Mouse (Mus musculus) neural tube, embryonic 11.5 days (tissue): ENCODE measurements around the gene Dcun1d1. TPM values are rescaled to one million over a fixed set of nuclear protein-coding genes. Genes with fewer than 3 reads are reported as not detected.

Experiments used
- ATAC-seq: fragments of 200-750 bp; cut with Nextera tagmentation; 2 replicates; pipeline ENCODE4 v1.8.0; 2017; ENCODE audit warnings: moderate number of reproducible peaks, mild to moderate bottlenecking, moderate TSS enrichment, moderate library complexity; ENCODE audit not compliant: insufficient read depth, low FRiP score, low TSS enrichment
- DNase-seq: peaks from one replicate; pipeline ENCODE4 v3.0.0-alpha.2; 2015; ENCODE audit warnings: low spot score
- H3K27ac ChIP-seq: fragments of 300-500 bp; sonication (generic); 2 replicates; pipeline ENCODE4 v1.5.1; 2014; ENCODE audit warnings: low read depth, mild to moderate bottlenecking, low read length
- H3K27me3 ChIP-seq: fragments of 300-500 bp; sonication (generic); 2 replicates; pipeline ENCODE4 v1.6.1; 2014; ENCODE audit warnings: mild to moderate bottlenecking, low read length, mixed read lengths; ENCODE audit not compliant: control insufficient read depth, insufficient read depth
- H3K36me3 ChIP-seq: fragments of 300-500 bp; sonication (generic); 2 replicates; pipeline ENCODE4 v1.6.1; 2014; ENCODE audit warnings: mild to moderate bottlenecking, low read length, moderate library complexity, mixed read lengths; ENCODE audit not compliant: control insufficient read depth, insufficient read depth
- H3K4me1 ChIP-seq: fragments of 300-500 bp; sonication (generic); 2 replicates; pipeline ENCODE4 v1.6.1; 2014; ENCODE audit warnings: low read length, mixed read lengths; ENCODE audit not compliant: control insufficient read depth, insufficient read depth
- H3K4me2 ChIP-seq: fragments of 300-500 bp; sonication (generic); 2 replicates; pipeline ENCODE4 v1.6.1; 2014; ENCODE audit warnings: low read depth, mild to moderate bottlenecking, moderate library complexity
- H3K4me3 ChIP-seq: fragments of 300-500 bp; sonication (generic); 2 replicates; pipeline ENCODE4 v1.5.1; 2014; ENCODE audit warnings: low read depth, low read length
- H3K9ac ChIP-seq: fragments of 300-500 bp; sonication (generic); 2 replicates; pipeline ENCODE4 v1.6.1; 2014; ENCODE audit warnings: mild to moderate bottlenecking, low read length
- H3K9me3 ChIP-seq: fragments of 300-500 bp; sonication (generic); 2 replicates; pipeline ENCODE4 v1.6.1; 2016; ENCODE audit warnings: low read length; ENCODE audit not compliant: control insufficient read depth
- WGBS: fragments of 180-500 bp; shearing (Covaris S2); extraction: QIAGEN DNeasy Blood & Tissue Kit; methylation state at CpG from one replicate; pipeline ENCODE4 v1.1.7; 2014; 5-methylcytosine and 5-hydroxymethylcytosine counted together
- polyA plus RNA-seq: library from polyadenylated mRNA; unstranded; fragments of >200 nt; fragmentation: Nextera tagmentation; extraction: Ambion mirVana; gene quantifications from 2 replicates; pipeline ENCODE4 v1.2.1, GENCODE M21; 2014

Dcun1d1 gene
- polyA plus RNA-seq, 1 experiment from 2014 or later, result 92.3 TPM

DNA sequence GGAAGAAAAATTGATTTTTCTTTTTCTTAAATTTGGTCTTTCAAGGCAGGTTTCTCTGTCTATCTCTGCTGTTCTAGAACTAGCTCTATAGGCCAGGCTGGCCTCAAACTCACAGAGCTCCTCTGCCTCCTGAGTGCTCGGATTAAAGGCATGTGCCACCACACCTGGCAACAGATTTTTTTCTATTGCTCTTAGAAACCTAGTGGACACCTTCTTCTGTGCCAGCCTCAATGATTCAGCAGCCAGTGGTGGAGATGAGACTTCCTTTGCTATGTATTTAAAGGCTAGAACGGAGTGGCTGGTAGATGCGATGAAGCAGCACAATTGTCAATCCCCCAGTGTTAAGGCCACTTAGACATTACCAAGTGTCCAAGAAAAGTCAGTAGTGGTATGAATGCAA is 13.2 kb downstream of the Dcun1d1 start:
- Histone ChIP-seq H3K4me2 (no peak overlapping the region), H3K27ac (no peak overlapping the region), H3K9me3 (no peaks in the 10 kb centered on the region), H3K9ac (no peak overlapping the region), H3K4me3 (no peak overlapping the region), H3K36me3 (no peaks in the 10 kb centered on the region), H3K27me3 (no peaks in the 10 kb centered on the region), H3K4me1 (no peaks in the 10 kb centered on the region)
- 75% methylated on average over 3 of the region's 3 CpGs for WGBS
- ATAC-seq, result no peak
- DNase-seq, result no peak

- WGBS, result 48% methylated on average over 7 of the region's 7 CpGs
- Histone ChIP-seq H3K9ac (no peak overlapping the region), H3K27me3 (no peaks in the 10 kb centered on the region), H3K9me3 (no peaks in the 10 kb centered on the region), H3K36me3 (no peaks in the 10 kb centered on the region), H3K27ac (no peak overlapping the region), H3K4me1 (no peaks in the 10 kb centered on the region), H3K4me2 (no peak overlapping the region), H3K4me3 (no peak overlapping the region)
- DNase-seq, result no peak
- ATAC-seq, result no peak
Measured at GRCm38 (mm10) chr3:35923495-35923894, 13.8 kb downstream of the Dcun1d1 start.

DNA sequence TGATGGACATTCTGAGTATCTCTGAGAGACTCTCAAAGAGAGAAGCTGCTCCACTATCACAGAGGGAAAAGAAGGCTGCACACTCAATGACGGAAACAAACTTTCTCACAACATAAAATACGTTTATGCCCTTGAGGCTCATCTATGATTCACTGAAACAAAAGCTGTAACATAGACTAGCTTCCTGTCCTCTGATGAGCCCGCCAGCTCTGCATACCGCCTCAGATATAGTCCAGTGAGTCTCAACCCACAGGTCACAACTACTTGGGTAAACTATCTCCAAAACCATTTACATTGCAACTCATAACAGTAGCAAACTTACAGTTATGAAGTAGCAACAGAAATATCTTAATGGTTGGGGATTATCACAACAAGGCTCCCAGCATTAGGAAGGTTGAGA is 14.7 kb downstream of the Dcun1d1 start:
- Histone ChIP-seq H3K36me3 (no peaks in the 10 kb centered on the region; the same call in 1 of the 2 replicates), H3K27ac (no peak overlapping the region), H3K4me1 (no peaks in the 10 kb centered on the region), H3K4me2 (no peak overlapping the region), H3K9ac (no peak overlapping the region), H3K27me3 (no peaks in the 10 kb centered on the region), H3K9me3 (no peaks in the 10 kb centered on the region), H3K4me3 (no peak overlapping the region)
- 87% methylated on average over 4 of the region's 4 CpGs for WGBS
- DNase-seq, result no peak
- no peak for ATAC-seq

GRCm38 (mm10) chr3:35918229-35918628 is 19.0 kb downstream of the Dcun1d1 start:
- 83% methylated on average over 3 of the region's 3 CpGs for WGBS
- H3K27me3 ChIP-seq, result no peaks in the 10 kb centered on the region
- ATAC-seq (no peak), DNase-seq (no peak)
- H3K4me1 ChIP-seq, result no peaks in the 10 kb centered on the region
- H3K4me3 ChIP-seq, result no peak overlapping the region
- H3K36me3 ChIP-seq, result no peaks in the 10 kb centered on the region; the same call in 1 of the 2 replicates
- H3K9ac ChIP-seq, result no peak overlapping the region
- no peak overlapping the region for H3K27ac ChIP-seq
- H3K4me2 ChIP-seq, result no peak overlapping the region
- no peaks in the 10 kb centered on the region for H3K9me3 ChIP-seq

GRCm38 (mm10) chr3:35908982-35909680 is 28.1 kb downstream of the Dcun1d1 start:
- H3K4me1 ChIP-seq, result no peaks in the 10 kb centered on the region
- ATAC-seq, result no peak
- H3K4me2 ChIP-seq, result no peak overlapping the region
- H3K27ac ChIP-seq, result no peak overlapping the region
- no peaks in the 10 kb centered on the region for H3K36me3 ChIP-seq
- 89% methylated on average over 7 of the region's 7 CpGs for WGBS
- no peaks in the 10 kb centered on the region for H3K27me3 ChIP-seq
- no peaks in the 10 kb centered on the region for H3K9me3 ChIP-seq
- H3K4me3 ChIP-seq, result no peak overlapping the region
- no peak for DNase-seq
- H3K9ac ChIP-seq, result no peak overlapping the region

DNA sequence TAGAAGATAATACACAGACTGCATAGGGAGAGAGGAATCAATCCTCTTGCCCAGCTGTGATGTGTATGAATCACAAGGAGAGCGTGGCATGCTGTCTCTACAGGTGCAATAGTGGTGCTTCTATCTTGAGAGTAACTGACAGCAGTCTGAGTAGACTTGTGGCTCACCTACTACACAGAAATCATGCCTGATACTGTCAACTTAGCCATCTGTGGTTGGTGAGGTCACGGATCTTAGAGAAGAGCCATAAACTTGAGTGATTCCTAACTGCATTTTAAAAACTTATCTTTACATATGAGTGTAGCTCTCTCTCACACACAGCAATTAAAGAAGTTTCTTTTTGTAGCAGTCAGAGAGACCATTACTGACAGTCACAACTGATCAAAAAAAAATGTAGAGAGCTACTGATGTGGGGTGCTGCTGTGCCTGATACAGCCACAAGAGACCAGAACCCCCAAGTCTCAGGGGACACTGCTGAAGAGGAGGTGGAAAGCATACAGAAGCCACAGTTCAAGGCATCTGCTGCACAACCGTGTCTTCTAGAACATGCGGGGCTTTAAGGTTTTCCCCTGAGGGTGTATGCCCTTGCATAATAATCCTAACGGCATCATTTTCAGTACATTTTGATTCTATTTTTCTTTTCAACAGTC is 36.6 kb downstream of the Dcun1d1 start:
- Histone ChIP-seq H3K4me3 (no peak overlapping the region), H3K4me1 (no peaks in the 10 kb centered on the region), H3K27ac (no peak overlapping the region), H3K4me2 (no peak overlapping the region), H3K27me3 (no peaks in the 10 kb centered on the region), H3K36me3 (peaks cover 2% of the 10 kb centered on the region; the same call in 1 of the 2 replicates), H3K9ac (no peak overlapping the region), H3K9me3 (no peaks in the 10 kb centered on the region)
- 94% methylated on average over 5 of the region's 5 CpGs for WGBS
- DNase-seq (no peak), ATAC-seq (no peak)

DNA sequence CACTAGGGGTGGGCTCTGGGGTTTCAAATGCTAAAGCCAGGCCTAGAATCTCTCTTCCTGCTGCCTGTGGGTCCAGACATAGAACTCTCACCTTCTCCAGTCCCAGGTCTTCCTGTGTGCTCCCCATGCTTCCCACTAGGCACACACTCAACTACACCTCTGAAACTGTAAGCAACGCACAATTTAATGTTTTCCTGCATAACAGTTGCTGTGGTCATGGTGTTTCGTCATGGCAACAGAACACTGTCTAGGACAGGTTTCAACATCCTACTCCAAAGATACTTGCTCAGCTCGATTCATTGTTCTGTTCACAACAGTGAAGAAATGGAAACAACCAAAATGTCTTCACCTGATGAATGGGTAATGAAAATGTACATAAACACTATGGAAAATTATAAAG is 38.1 kb downstream of the Dcun1d1 start:
- H3K36me3 ChIP-seq, result peaks cover 2% of the 10 kb centered on the region; the same call in 1 of the 2 replicates
- no peaks in the 10 kb centered on the region for H3K27me3 ChIP-seq
- DNase-seq, result no peak
- H3K27ac ChIP-seq, result no peak overlapping the region
- H3K9ac ChIP-seq, result no peak overlapping the region
- H3K4me1 ChIP-seq, result no peaks in the 10 kb centered on the region
- H3K4me2 ChIP-seq, result no peak overlapping the region
- H3K9me3 ChIP-seq, result no peaks in the 10 kb centered on the region
- WGBS, result 97% methylated on average over 3 of the region's 3 CpGs
- no peak for ATAC-seq
- no peak overlapping the region for H3K4me3 ChIP-seq

DNA sequence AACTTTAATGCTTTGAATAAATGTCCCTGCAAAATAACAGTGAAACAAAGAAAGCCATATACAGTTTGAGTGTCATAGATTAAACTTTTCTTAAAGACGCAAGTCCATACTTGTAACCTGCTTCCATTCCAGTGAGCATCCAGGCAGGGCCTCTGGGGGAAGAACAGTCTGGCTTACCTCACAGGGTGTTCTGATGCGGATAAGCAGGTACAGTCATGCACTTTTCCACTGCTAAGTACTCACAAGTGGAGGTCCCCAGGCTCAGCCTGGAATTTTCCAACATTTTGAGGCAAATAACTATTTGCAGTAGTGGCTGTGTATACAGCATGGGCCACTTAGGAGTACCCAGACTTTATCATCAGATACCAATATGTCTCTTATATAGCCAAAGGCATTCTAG is 39.3 kb downstream of the Dcun1d1 start:
- Histone ChIP-seq H3K4me3 (no peak overlapping the region), H3K4me2 (no peak overlapping the region), H3K27me3 (no peaks in the 10 kb centered on the region), H3K27ac (no peak overlapping the region), H3K36me3 (peaks cover 2% of the 10 kb centered on the region; the same call in 1 of the 2 replicates), H3K4me1 (no peaks in the 10 kb centered on the region), H3K9ac (no peak overlapping the region), H3K9me3 (no peaks in the 10 kb centered on the region)
- 92% methylated on average over 2 of the region's 2 CpGs for WGBS
- DNase-seq, result no peak
- ATAC-seq, result no peak

DNA sequence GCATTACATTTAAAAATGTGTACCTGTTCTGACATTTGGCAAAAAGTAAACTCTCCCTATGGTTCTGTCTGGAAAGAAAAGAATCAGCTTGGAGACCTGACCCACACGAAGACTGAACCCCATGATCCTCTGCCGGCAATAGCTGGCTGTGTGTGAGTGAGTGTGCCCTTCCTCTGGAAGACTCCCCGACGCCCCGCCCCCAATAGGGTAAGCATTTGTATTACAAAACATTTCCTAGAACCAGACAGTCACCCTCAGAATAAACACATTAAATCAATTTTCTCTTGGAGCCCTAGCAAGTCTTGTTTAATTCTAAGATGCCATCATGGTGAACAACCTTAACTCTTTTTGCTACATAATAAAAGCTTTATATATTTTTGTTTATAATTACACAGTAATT is 44.1 kb downstream of the Dcun1d1 start:
- Histone ChIP-seq H3K4me3 (no peak overlapping the region), H3K4me1 (no peaks in the 10 kb centered on the region), H3K27me3 (no peaks in the 10 kb centered on the region), H3K9me3 (no peaks in the 10 kb centered on the region), H3K36me3 (peaks cover 4% of the 10 kb centered on the region; the same call in 1 of the 2 replicates), H3K4me2 (no peak overlapping the region), H3K9ac (no peak overlapping the region), H3K27ac (no peak overlapping the region)
- no peak for ATAC-seq
- 83% methylated on average over 5 of the region's 5 CpGs for WGBS
- DNase-seq, result no peak
